ENCODE assay signal across 10 mouse cellular contexts in genomic region chr8:114657789-114658188, GRCm38 (mm10).
DNase-seq lines count a peak whose midpoint lies in the region; ATAC-seq and TF ChIP-seq lines count a peak whose summit lies in the region.
"Had no signal": no experiment of that assay in that cellular context is flagged by ENCODE, and none has a peak within 500 bp of the region (broad histone marks: within the 10 kb centered on the region; RNA-seq: fewer than 3 reads in every experiment).

No protein-coding gene starts in this region.

- no peak for TF ChIP-seq POLR2A in lung, adult 2 months (IDR thresholded peaks at IDR 0.05; ENCODE audit: borderline replicate concordance, extremely low read depth, low read depth, low read length)

- no peak overlapping the region for H3K4me3 ChIP-seq in lung, embryonic 15.5 days
- H3K4me3 ChIP-seq in lung, adult 2 months (replicated peaks; ENCODE audit: extremely low read depth, low read depth, low read length): no peak overlapping the region
- no peak overlapping the region for H3K4me3 ChIP-seq in stomach, embryonic 16.5 days (replicated peaks; ENCODE audit: low read length)
- H3K4me3 ChIP-seq: embryonic facial prominence, embryonic 15.5 days; neural tube, embryonic 15.5 days had no signal

- H3K9ac ChIP-seq in lung, embryonic 15.5 days: no peak overlapping the region
- H3K9ac ChIP-seq in stomach, embryonic 16.5 days (ENCODE audit: low read length): no peak overlapping the region
- H3K9ac ChIP-seq: embryonic facial prominence, embryonic 15.5 days; neural tube, embryonic 15.5 days had no signal

- H3K4me1 ChIP-seq in lung, embryonic 15.5 days: peaks cover 12% of the 10 kb centered on the region
- H3K4me1 ChIP-seq in lung, adult 2 months (ENCODE audit: control insufficient read depth, insufficient read depth, low read length): no peaks in the 10 kb centered on the region
- H3K4me1 ChIP-seq in stomach, embryonic 16.5 days (ENCODE audit: control insufficient read depth, insufficient read depth, low read length): peaks cover 12% of the 10 kb centered on the region

- 0 out of 2 replicates have a peak, but pooled peaks have one; percentile 5 for ATAC-seq in lung, embryonic 15.5 days (ENCODE audit: borderline replicate concordance, extremely low read depth, low FRiP score, low TSS enrichment)
- ATAC-seq in stomach, embryonic 16.5 days (ENCODE audit: insufficient read depth, low FRiP score): peak; percentile 49; the same call in 1 of the 2 replicates

- no peak for TF ChIP-seq CTCF in lung, adult 2 months (IDR thresholded peaks at IDR 0.05; ENCODE audit: insufficient read depth, low read length)

- H3K27ac ChIP-seq in lung, embryonic 15.5 days: no peak overlapping the region
- no peak overlapping the region for H3K27ac ChIP-seq in stomach, embryonic 16.5 days (ENCODE audit: low read length)
- H3K27ac ChIP-seq: embryonic facial prominence, embryonic 15.5 days; neural tube, embryonic 15.5 days had no signal

- no peaks in the 10 kb centered on the region for H3K36me3 ChIP-seq in lung, embryonic 15.5 days
- no peaks in the 10 kb centered on the region for H3K36me3 ChIP-seq in stomach, embryonic 16.5 days (ENCODE audit: control insufficient read depth, insufficient read depth, low read length)
- H3K36me3 ChIP-seq: embryonic facial prominence, embryonic 15.5 days; neural tube, embryonic 15.5 days had no signal

- WGBS in lung, embryonic 15.5 days: 5% methylated on average over 4 of the region's 4 CpGs
- 29% methylated on average over 4 of the region's 4 CpGs for WGBS in lung, adult 2 months
- WGBS in stomach, embryonic 16.5 days: 32% methylated on average over 4 of the region's 4 CpGs

- H3K27me3 ChIP-seq in lung, embryonic 15.5 days: peaks cover 22% of the 10 kb centered on the region; the same call in 1 of the 2 replicates
- no peaks in the 10 kb centered on the region for H3K27me3 ChIP-seq in stomach, embryonic 16.5 days (ENCODE audit: control insufficient read depth, insufficient read depth, low read length)
- H3K27me3 ChIP-seq: neural tube, embryonic 15.5 days had no signal

- DNase-seq in lung, adult 2 months: no peak
- peak; percentile 82 for DNase-seq in adrenal gland, postnatal 14 days
- DNase-seq in cerebellum, postnatal 36 days: peak; percentile 59 to 67
- no peak for DNase-seq in right cerebral cortex, postnatal 36 days (ENCODE audit: low spot score in 2 of 2)
- DNase-seq in thymus, postnatal 4 days: no peak
- no peak for DNase-seq in neural tube, embryonic 10.5 days (ENCODE audit: extremely low spot score, low spot score)

- H3K4me2 ChIP-seq in lung, embryonic 15.5 days: no peak overlapping the region
- 0 out of 2 replicates have a peak overlapping the region, but pooled peaks have one; percentile 9 for H3K4me2 ChIP-seq in stomach, embryonic 16.5 days (ENCODE audit: low read depth, low read length)
- H3K4me2 ChIP-seq: embryonic facial prominence, embryonic 15.5 days; neural tube, embryonic 15.5 days had no signal

- no peaks in the 10 kb centered on the region for H3K9me3 ChIP-seq in lung, embryonic 15.5 days
- no peaks in the 10 kb centered on the region for H3K9me3 ChIP-seq in stomach, embryonic 16.5 days (replicated peaks; ENCODE audit: control insufficient read depth, low read length)
- H3K9me3 ChIP-seq: embryonic facial prominence, embryonic 15.5 days; neural tube, embryonic 15.5 days had no signal

Comparison
In these comparisons a context has a peak if more than half of its experiments do, and no peak if none do; other contexts are left out.
1. DNase-seq: peak in adrenal gland, postnatal 14 days (single experiment) and cerebellum, postnatal 36 days (2 of 2); none in lung, adult 2 months (single experiment), right cerebral cortex, postnatal 36 days (0 of 2), thymus, postnatal 4 days (single experiment) and neural tube, embryonic 10.5 days (single experiment).